Mouse (Mus musculus) frontal cortex, postnatal 14 days (tissue): ENCODE results near the gene Slc12a8.
A peak's percentile ranks its signal among the peaks of the same experiment; 100 is the strongest.

Source experiments
- DNase-seq, 2 experiments: peaks; one replicate each; pipeline ENCODE4 v3.0.0; 2022; ENCODE audit warnings: low spot score in 2 of 2

Gene Slc12a8

GRCm38 (mm10) chr16:33537499-33538225 lies 20.5 kb downstream of the Slc12a8 start:
- no peak for DNase-seq

GRCm38 (mm10) chr16:33544346-33544745 lies 27.2 kb downstream of the Slc12a8 start:
- DNase-seq, result no peak

- DNase-seq, result no peak
These were observed 28.4 kb downstream of the Slc12a8 start for GRCm38 (mm10) chr16:33545530-33545929.

GRCm38 (mm10) chr16:33553689-33554342 lies 36.7 kb downstream of the Slc12a8 start:
- DNase-seq, result no peak

GRCm38 (mm10) chr16:33558121-33558520 lies 41.0 kb downstream of the Slc12a8 start:
- DNase-seq, result no peak

DNA sequence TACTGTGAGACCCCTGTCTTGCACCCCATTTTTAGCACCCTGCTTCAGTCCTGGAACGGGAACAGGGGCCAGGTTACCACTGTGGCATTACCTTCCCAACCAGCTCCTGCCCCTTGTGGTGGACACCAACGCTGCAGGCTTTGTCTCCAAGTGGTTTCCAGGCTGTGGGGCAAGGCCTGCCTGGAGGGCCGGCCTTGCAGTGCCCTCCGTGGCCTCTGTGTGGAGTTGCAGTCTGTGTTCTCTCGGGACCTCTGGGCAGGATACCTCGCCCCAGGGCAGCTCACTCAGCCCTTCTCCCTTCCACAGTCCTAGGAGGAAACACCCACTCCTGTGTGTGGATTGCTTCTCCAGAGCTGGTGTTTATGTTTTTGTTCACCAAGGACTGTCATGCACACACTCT lies 43.2 kb downstream of the Slc12a8 start:
- DNase-seq, result peak; percentile 48 to 55

- no peak for DNase-seq
These were observed 44.3 kb downstream of the Slc12a8 start for GRCm38 (mm10) chr16:33561308-33562009.

- DNase-seq, result no peak
These were observed 45.9 kb downstream of the Slc12a8 start for GRCm38 (mm10) chr16:33562874-33563537.

- no peak for DNase-seq
These were observed 46.4 kb downstream of the Slc12a8 start for GRCm38 (mm10) chr16:33563538-33564013.

DNA sequence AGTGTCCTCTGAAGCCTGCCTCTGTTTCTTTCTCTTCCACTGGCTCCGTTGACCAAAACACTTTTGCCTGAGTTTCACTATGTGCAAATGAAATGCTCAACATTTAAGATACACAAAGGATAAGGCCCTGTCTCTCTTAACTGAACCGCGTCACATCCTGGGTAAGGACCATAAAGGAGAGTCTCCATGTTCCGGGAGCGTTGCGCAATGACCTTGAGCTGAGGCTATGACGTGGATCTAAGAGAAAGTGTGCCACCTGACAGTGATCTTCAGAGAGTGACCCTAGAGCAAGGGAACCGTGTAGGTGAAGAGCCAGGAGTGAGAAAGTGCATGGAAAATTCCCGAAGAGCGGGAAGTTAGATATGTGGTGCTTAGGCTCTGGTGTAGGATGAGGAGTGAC lies 49.3 kb downstream of the Slc12a8 start:
- no peak for DNase-seq

DNA sequence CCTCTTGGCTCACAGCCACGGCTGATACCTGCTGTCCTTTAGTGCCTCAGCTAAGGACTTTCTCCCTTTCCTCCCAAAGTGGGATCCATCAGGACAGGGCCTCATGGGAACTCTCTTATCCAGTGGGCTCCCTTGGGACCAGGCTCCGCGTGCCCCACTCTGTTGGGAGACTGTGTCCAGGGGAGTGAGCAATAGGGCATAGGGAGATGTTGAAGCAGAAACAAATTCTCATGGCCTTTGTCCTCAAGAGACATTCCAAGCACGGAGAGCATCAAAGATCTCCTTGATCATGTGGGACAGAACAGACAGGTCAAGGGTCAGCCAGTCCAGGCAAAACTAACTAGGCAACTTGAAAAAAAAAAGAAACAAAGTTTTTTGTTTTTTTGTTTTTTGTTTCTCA lies 50.6 kb downstream of the Slc12a8 start:
- no peak for DNase-seq

DNA sequence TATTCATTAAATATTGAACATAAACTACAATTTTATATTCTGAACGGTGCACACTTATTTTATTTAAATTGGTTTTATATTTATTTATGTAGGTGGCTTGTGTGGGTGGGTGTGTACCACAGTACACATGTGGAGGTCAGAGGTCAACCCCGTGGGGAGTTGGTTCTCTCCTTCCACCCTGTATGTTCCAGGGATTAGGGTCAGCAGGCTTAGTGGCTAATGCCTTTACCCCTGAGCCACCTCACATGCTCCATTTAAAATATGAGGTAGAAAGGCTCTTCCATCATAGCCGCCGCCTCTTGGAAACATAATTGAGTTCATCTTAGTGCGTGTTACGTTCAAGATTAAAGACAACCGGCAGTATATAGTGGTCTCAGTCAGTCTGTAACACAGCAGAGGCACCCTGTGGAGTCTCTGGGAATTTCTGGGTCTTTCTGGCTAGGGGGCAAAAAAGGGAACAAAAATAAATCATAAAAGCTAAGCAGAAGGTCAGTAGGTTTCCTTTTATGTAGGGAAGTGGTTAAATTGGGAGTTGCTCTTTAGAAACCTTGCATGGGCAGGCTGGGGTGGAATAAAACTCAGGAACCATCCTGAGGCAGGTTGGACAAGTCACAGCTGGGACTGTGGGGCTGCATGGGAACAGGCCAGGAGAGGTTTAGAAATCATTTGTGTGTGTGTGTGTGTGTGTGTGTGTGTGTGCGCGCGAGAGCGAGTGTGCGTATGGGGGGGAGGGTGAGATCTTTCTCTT lies 51.3 kb downstream of the Slc12a8 start:
- DNase-seq, result no peak

DNA sequence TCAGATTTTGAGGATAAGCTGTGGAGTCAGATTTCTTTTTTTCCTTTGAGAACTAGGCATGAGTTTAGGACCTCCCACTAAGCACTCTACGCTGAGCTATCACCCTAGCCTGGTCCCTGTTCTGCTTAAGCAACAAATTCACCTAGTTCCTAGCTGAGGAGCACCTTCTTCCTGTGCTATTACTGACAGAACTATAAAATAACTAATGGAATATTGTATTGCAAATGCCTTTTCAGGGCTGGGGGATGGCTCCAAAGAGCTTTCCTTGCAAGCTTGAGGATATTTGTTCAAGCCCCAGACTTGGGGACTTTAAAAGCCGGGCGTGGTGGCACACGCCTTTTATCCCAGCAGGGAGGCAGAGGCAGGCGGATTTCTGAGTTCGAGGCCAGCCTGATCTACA lies 55.5 kb downstream of the Slc12a8 start:
- no peak for DNase-seq

DNA sequence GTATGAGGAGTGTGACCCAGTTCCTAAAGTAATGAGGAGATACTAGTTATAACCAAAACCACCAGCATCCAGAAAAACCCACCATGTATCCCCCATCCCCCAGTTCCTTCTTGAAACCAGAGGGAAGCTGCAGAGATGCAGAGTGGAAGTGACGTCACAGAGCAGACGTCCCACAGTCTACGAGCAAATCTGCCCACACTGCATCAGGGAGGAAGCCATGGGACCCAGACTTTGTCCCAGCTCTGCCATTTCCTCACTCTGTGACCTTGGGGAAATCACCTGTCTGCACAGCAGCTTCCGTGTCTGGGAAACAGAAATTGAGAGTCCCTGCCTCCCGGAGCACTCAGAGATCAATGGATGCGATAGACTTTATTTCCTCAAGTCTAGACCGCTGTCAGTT lies 56.6 kb downstream of the Slc12a8 start:
- no peak for DNase-seq

- no peak for DNase-seq
These were observed 58.6 kb downstream of the Slc12a8 start for GRCm38 (mm10) chr16:33575728-33576127.

DNA sequence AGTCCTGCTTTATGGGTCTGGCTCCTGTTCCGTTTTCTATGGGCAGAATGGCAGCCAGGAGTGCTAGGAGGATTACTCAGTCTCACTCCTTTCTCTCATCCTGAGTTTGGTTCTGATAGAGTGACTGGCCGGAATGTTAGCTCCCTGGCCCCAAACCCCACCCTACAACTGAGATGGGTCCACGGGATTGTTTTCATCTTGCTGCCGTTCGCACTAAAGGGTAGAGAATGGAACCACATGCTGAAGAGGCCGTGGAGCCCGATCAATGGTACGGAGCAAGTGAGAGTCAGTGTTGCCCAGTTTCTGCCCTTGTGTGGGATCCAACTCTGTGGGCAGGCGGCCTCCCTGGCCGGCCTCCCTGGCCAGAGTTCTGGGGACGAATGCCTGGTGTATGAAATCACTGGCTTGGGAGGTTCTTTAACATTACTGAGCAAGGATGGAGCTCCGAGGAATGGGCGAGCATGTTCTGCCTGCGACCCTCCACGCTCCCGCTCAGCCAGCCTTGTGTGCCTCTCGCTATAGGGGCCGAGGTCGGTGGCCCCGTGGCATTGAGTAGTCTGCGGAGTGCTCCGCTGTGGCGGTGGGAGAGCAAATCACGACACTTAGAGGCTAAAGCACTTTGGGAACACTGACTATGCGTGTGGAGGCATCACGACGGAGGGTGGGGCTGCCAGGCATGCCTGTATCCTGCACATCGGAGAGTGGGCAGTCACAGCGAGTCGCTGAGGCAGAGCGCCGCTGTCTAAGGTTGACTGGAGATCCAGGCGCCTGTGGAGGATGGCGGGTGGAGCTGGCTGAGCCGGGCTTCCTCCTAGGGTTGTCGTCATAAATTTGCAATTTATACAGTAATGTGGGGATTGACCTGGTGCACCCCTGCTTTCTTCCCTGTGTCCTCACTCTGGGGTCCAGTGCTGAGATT lies 59.4 kb downstream of the Slc12a8 start:
- DNase-seq, result no peak

GRCm38 (mm10) chr16:33578462-33578861 lies 61.3 kb downstream of the Slc12a8 start:
- no peak for DNase-seq

DNA sequence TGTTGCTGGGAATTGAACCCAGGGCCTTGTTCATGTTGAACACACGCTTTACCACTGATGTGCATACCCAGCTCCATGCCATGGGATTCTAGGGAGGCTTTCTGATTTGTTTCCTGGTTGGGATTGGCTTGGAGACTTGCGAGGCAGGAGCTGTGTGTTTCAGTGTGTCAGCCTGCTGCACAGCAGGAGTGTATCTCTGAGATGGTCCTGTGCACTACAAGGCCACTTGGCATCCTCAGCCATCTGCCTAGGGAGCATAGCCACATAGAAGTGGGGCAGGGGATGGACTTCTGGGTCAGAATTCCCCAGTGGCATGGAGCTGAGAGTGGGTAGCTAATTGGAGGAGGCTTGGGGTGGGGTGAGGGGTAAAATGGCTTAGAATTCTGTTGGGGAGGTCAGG lies 63.2 kb downstream of the Slc12a8 start:
- DNase-seq, result no peak

- DNase-seq, result no peak
These were observed 63.7 kb downstream of the Slc12a8 start for GRCm38 (mm10) chr16:33580736-33581241.

DNA sequence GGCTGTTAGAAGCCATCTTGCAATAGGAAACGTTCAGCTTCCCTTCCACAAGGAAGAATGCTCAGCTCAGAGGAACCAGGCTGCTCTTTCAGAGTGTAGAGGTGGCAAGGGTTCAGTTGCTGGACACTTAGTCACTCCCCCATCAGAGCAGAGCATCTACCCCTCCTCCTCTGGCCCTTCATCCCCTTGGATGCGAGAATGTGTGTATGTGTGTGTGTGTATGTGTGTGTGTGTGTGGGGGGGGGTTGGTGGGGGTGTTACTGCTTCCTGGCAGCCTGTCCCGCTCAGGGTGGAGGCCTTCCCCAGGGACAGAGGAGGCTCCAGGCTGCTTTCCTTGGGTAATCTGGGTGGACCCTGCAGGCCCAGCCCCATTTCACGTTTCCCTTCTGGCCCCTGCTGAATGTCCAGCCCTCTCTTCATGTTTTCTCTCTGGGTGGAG lies 64.6 kb downstream of the Slc12a8 start:
- no peak for DNase-seq
